Mouse (Mus musculus) testis, adult 2 months (tissue): ENCODE measurements around the gene Enoph1. TPM values are rescaled to one million over a fixed set of nuclear protein-coding genes. Genes with fewer than 3 reads are reported as not detected.

Experiments
- H3K27ac ChIP-seq: fragments of 200-500 bp; 2 replicates; pipeline ENCODE4 v1.5.1; 2012; ENCODE audit warnings: low read depth, low read length; ENCODE audit not compliant: control insufficient read depth, insufficient read depth
- H3K27me3 ChIP-seq: fragments of 200-500 bp; 2 replicates; pipeline ENCODE4 v1.6.1; 2012; ENCODE audit warnings: mild to moderate bottlenecking, low read length, moderate library complexity; ENCODE audit not compliant: control insufficient read depth, insufficient read depth
- H3K36me3 ChIP-seq: fragments of 200-500 bp; 2 replicates; pipeline ENCODE4 v1.6.1; 2012; ENCODE audit warnings: mild to moderate bottlenecking, low read length; ENCODE audit not compliant: control insufficient read depth, insufficient read depth
- H3K4me1 ChIP-seq: fragments of 200-500 bp; 2 replicates; pipeline ENCODE4 v1.6.1; 2012; ENCODE audit warnings: low read length; ENCODE audit not compliant: control insufficient read depth, insufficient read depth
- H3K4me3 ChIP-seq: fragments of 200-500 bp; 2 replicates; pipeline ENCODE4 v1.5.1; 2012; ENCODE audit warnings: low read depth, mild to moderate bottlenecking, low read length, moderate library complexity, mixed read lengths; ENCODE audit not compliant: control insufficient read depth
- CTCF ChIP-seq: fragments of 200-500 bp; IDR thresholded peaks from 2 replicates; pipeline ENCODE4 v1.5.1; 2012; ENCODE audit warnings: low read depth, mild to moderate bottlenecking, inconsistent platforms, low read length, moderate library complexity; ENCODE audit not compliant: control insufficient read depth, insufficient read depth, insufficient replicate concordance
- POLR2A ChIP-seq: fragments of 200-500 bp; IDR thresholded peaks from 2 replicates; pipeline ENCODE4 v1.6.1; 2012; ENCODE audit warnings: low read depth, mild to moderate bottlenecking, inconsistent platforms, low read length, moderate library complexity; ENCODE audit not compliant: control insufficient read depth
- polyA plus RNA-seq: library from polyadenylated mRNA; depleted of rRNA; stranded (reverse); fragments of >200 nt; gene quantifications from 2 replicates; pipeline ENCODE4 v1.2.3, GENCODE M21; 2012

The Enoph1 gene
- polyA plus RNA-seq, 1 experiment: 31.8 TPM

DNA sequence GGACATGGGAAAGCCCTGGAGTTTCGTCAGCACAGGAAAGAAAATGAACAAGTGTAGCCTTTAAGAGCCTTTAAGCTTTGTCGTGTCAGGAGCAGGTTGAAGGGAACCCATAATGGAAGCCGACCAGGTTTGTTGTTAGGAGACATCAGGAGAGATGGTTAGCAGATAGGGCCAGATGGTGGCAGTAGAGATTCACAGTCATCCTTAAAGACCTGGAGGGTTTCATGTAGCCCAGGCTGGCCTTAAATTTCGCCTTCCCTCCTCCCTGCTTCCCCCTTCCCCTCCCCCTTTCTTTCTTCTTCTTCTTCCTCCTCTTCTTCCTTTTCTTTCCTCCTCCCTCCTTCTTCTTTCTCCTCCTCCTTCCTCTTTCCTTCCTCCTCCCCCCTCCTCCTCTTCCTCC is 34.8 kb downstream of the Enoph1 start:
- TF ChIP-seq POLR2A: no peak
- no peak for TF ChIP-seq CTCF
- Histone ChIP-seq H3K27ac (no peak overlapping the region), H3K4me3 (no peak overlapping the region), H3K4me1 (peaks cover 5% of the 10 kb centered on the region), H3K27me3 (no peaks in the 10 kb centered on the region), H3K36me3 (no peaks in the 10 kb centered on the region; the same call in 1 of the 2 replicates)

DNA sequence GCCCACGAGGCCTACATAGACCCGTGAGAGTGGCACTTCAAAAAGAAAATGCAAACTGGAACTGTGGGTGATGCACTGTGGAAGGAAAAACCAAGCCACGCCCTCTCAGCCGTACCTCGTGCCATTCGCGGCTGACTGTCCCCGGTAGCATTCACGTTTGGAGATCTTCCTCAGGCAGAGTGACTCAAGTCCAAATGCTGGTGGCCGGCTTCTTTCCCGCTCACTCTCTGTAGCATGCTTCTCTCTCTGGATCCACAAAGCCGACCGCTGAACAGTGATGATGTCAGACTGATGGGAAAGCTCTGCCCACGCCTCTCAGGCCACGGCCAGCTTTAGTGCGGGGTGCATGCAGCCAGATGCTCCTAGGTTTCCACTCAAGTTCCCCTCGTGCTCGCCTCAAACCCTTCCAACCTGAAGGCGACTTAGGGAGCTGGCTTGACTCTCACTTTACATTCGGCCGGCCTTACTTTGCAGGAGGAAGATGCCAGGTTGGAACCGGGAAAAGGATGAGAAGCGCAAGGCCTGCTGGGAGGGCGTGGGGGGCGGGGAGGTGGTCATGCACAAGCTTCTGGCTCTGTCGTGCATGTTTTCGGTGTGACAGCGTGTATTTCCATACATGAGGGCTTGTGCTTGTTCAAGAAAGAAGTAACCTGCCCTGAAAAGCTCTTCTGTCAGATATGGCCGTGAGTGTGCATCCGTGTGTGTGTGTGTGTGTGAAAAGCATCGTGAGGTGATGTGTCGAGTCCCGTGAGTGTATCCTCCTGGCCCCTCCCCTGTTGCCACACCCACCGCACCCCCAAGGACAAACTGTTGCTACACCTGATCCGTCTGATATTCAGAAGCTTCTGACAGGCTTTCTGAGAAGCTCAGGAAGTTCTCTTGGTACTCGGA is 39.5 kb downstream of the Enoph1 start:
- no peak overlapping the region for H3K27ac ChIP-seq
- H3K4me1 ChIP-seq: peaks cover 5% of the 10 kb centered on the region

GRCm38 (mm10) chr5:100079931-100080275 is 40.1 kb downstream of the Enoph1 start:
- Histone ChIP-seq H3K4me3 (no peak overlapping the region), H3K27ac (no peak overlapping the region)

More for the DNA sequence above, 39.5 kb downstream of the Enoph1 start:
- Histone ChIP-seq H3K4me3 (peak overlapping the region; percentile 62), H3K36me3 (no peaks in the 10 kb centered on the region), H3K27me3 (no peaks in the 10 kb centered on the region)
- TF ChIP-seq CTCF: no peak
- TF ChIP-seq POLR2A: no peak

DNA sequence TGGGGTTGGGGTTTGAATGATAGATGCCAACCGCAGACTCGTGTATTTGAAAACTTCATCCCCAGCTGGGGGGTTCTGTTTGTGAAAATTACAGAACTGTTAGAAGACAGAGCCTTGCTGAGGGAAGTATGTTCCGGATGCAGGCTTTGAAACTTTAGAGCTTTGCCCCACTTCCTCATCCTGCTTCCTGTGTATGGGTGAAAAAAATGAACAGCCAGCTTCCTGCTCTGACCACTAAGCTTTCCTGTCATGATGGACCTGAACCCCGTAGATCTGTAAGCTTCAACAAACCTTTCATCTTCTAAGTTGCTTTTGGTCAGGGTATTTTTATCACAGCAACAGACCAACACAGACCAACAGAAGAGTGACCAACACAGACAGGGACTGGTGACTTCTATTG is 42.2 kb downstream of the Enoph1 start:
- TF ChIP-seq POLR2A: no peak
- TF ChIP-seq CTCF: no peak
- H3K36me3 ChIP-seq: no peaks in the 10 kb centered on the region
- no peaks in the 10 kb centered on the region for H3K27me3 ChIP-seq
- H3K27ac ChIP-seq: no peak overlapping the region
- H3K4me1 ChIP-seq: peaks cover 5% of the 10 kb centered on the region
- H3K4me3 ChIP-seq: no peak overlapping the region

More at GRCm38 (mm10) chr5:100079931-100080275, 40.1 kb downstream of the Enoph1 start:
- Histone ChIP-seq H3K4me1 (peaks cover 5% of the 10 kb centered on the region), H3K36me3 (no peaks in the 10 kb centered on the region), H3K27me3 (no peaks in the 10 kb centered on the region)
- no peak for TF ChIP-seq POLR2A
- TF ChIP-seq CTCF: no peak

GRCm38 (mm10) chr5:100083953-100084562 is 44.3 kb downstream of the Enoph1 start:
- H3K36me3 ChIP-seq: no peaks in the 10 kb centered on the region
- no peaks in the 10 kb centered on the region for H3K27me3 ChIP-seq
- H3K4me3 ChIP-seq: no peak overlapping the region
- TF ChIP-seq POLR2A (no peak), CTCF (no peak)
- no peak overlapping the region for H3K27ac ChIP-seq
- peaks cover 3% of the 10 kb centered on the region for H3K4me1 ChIP-seq

DNA sequence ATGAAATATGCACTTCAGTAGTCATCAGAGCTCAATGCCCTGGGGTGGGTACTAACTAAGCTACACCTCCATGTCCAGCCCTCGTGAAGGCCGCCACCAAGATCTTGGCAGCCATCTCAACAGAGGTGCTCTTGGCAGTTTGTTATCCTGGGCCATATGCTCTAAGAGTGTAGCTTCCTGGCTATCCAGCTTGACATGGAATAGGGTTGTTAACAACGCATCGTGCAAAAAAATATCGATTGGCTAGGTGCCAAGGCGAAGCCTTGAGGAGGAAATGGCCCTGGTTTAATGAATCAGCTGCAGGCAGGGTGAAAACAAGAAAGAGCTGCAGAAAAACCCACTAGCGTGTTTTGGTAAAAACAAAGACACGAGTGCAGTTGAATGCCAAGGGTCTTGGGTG is 45.3 kb downstream of the Enoph1 start:
- no peaks in the 10 kb centered on the region for H3K36me3 ChIP-seq
- H3K27ac ChIP-seq: no peak overlapping the region
- H3K4me3 ChIP-seq: no peak overlapping the region
- H3K4me1 ChIP-seq: no peaks in the 10 kb centered on the region; the same call in 1 of the 2 replicates
- TF ChIP-seq POLR2A (no peak), CTCF (no peak)
- H3K27me3 ChIP-seq: no peaks in the 10 kb centered on the region

- no peaks in the 10 kb centered on the region for H3K27me3 ChIP-seq
- no peak overlapping the region for H3K27ac ChIP-seq
- TF ChIP-seq CTCF (no peak), POLR2A (no peak)
- H3K4me1 ChIP-seq: peaks cover 2% of the 10 kb centered on the region
- H3K4me3 ChIP-seq: no peak overlapping the region
- no peaks in the 10 kb centered on the region for H3K36me3 ChIP-seq
Observed at GRCm38 (mm10) chr5:100090515-100091262, 50.9 kb downstream of the Enoph1 start.
